Mouse (Mus musculus) limb, embryonic 10.5 days (tissue): ENCODE measurements around the gene Fbxw15. TPM values are rescaled to one million over a fixed set of nuclear protein-coding genes. Genes with fewer than 3 reads are reported as not detected.
"Not testable (repeated sequence)": the region's sequence is repeated elsewhere in the genome, so short reads cannot be mapped to it uniquely, and the experiment has no call there.

Experiments
- DNase-seq: peaks from one replicate; pipeline ENCODE4 v3.0.0-alpha.2; 2017; ENCODE audit warnings: low spot score
- H3K27ac ChIP-seq: fragments of 300-500 bp; sonication (generic); 2 replicates; pipeline ENCODE4 v1.5.1; 2016; ENCODE audit warnings: mild to moderate bottlenecking
- H3K27me3 ChIP-seq: fragments of 300-500 bp; sonication (generic); 2 replicates; pipeline ENCODE4 v1.6.1; 2016; ENCODE audit warnings: low read depth, mild to moderate bottlenecking; ENCODE audit not compliant: poor library complexity, severe bottlenecking
- H3K36me3 ChIP-seq: fragments of 300-500 bp; sonication (generic); 2 replicates; pipeline ENCODE4 v1.6.1; 2016; ENCODE audit warnings: mild to moderate bottlenecking, moderate library complexity
- H3K4me1 ChIP-seq: fragments of 300-500 bp; sonication (generic); 2 replicates; pipeline ENCODE4 v1.6.1; 2016
- H3K4me3 ChIP-seq: fragments of 300-500 bp; sonication (generic); 2 replicates; pipeline ENCODE4 v1.5.1; 2016; ENCODE audit warnings: mild to moderate bottlenecking, moderate library complexity
- H3K9me3 ChIP-seq: fragments of 300-500 bp; sonication (generic); replicated peaks from 2 replicates; pipeline ENCODE4 v1.6.1; 2016; ENCODE audit warnings: mild to moderate bottlenecking
- WGBS: fragments of 180-500 bp; shearing (Covaris S2); methylation state at CpG from one replicate; pipeline ENCODE4 v1.1.7; 2016; 5-methylcytosine and 5-hydroxymethylcytosine counted together
- polyA plus RNA-seq: library from polyadenylated mRNA; unstranded; fragments of >200 nt; fragmentation: Nextera tagmentation; extraction: Ambion mirVana; gene quantifications from 2 replicates; pipeline ENCODE4 v1.2.1, GENCODE M21; 2016

The Fbxw15 gene
- not detected in 2 replicates for polyA plus RNA-seq

DNA sequence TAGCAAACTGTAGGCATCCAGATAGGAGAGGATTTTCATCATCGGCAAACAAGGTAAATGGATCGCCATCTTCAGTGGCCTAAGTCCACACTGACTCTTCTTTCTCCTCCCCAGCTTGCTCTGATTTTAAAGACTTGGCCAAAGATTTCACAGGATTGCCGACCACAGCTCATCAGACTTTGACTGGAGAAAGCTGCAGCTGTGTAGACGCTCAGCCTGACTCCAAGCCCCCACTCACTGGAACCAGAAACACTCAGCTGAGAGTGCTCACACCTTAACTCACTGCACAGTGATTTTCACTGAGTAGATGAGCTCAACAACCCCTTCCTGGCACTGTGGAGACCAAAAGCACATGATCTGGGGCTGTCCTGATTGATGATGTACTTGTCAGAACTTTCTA is at the start of gene Fbxw15:
Gene Fbxw15, minus strand, starts transcription at position 101 of the 400 bp plus-strand sequence.
- not testable (repeated sequence) for H3K36me3 ChIP-seq, H3K9me3 ChIP-seq, H3K4me3 ChIP-seq, H3K4me1 ChIP-seq, H3K27me3 ChIP-seq, H3K27ac ChIP-seq, DNase-seq
- WGBS = 89% methylated on average over 4 of the region's 4 CpGs

GRCm38 (mm10) chr9:109606837-109607236 is 38.8 kb upstream of the Fbxw15 start:
- H3K4me3 ChIP-seq, H3K27ac ChIP-seq, H3K9me3 ChIP-seq, DNase-seq, H3K4me1 ChIP-seq, H3K27me3 ChIP-seq, H3K36me3 ChIP-seq: not testable (repeated sequence)
- WGBS = 45% methylated on average over 5 of the region's 5 CpGs

GRCm38 (mm10) chr9:109602128-109602527 is 34.1 kb upstream of the Fbxw15 start:
- H3K4me1 ChIP-seq, H3K4me3 ChIP-seq, H3K27ac ChIP-seq, DNase-seq, H3K36me3 ChIP-seq, H3K27me3 ChIP-seq, H3K9me3 ChIP-seq: not testable (repeated sequence)
- 67% methylated on average over 2 of the region's 2 CpGs for WGBS

GRCm38 (mm10) chr9:109597226-109597625 is 29.2 kb upstream of the Fbxw15 start:
- no peaks in the 10 kb centered on the region for H3K9me3 ChIP-seq
- no peaks in the 10 kb centered on the region for H3K27me3 ChIP-seq
- no peak overlapping the region for H3K27ac ChIP-seq
- H3K4me3 ChIP-seq = no peak overlapping the region
- H3K4me1 ChIP-seq = no peaks in the 10 kb centered on the region
- H3K36me3 ChIP-seq = no peaks in the 10 kb centered on the region
- DNase-seq = no peak

- H3K27ac ChIP-seq = no peak overlapping the region
- H3K4me3 ChIP-seq = no peak overlapping the region
- H3K36me3 ChIP-seq = no peaks in the 10 kb centered on the region
- 89% methylated on average over 2 of the region's 2 CpGs for WGBS
- no peaks in the 10 kb centered on the region for H3K27me3 ChIP-seq
- H3K4me1 ChIP-seq = no peaks in the 10 kb centered on the region
- no peak for DNase-seq
- no peaks in the 10 kb centered on the region for H3K9me3 ChIP-seq
Measured at GRCm38 (mm10) chr9:109594866-109595265, 26.8 kb upstream of the Fbxw15 start.

GRCm38 (mm10) chr9:109565546-109565945 is 2.5 kb downstream of the Fbxw15 start:
- Histone ChIP-seq H3K9me3 (no peaks in the 10 kb centered on the region), H3K27me3 (no peaks in the 10 kb centered on the region), H3K27ac (no peak overlapping the region), H3K4me3 (no peak overlapping the region), H3K36me3 (no peaks in the 10 kb centered on the region), H3K4me1 (no peaks in the 10 kb centered on the region)
- WGBS = 59% methylated on average over 1 of the region's 1 CpGs
- DNase-seq = no peak

DNA sequence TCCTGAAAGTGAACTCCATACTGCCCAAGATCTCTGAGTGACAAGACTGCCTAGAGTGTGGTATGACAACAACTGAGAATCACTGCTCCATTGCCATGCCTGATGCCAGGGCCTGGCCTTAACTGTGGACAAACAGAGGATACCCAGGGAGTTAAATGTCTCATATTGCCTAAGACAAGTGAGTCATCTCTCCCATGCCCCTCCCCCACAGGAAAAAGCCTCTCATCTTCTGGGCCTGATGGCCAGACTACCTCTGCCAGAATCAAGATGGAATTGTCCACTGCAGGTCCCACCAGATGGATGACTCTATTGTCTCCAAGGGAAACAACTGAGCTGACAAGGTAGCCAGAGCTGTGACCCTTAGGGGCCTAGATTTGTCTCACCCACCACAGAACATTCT is 6.0 kb downstream of the Fbxw15 start:
- H3K27ac ChIP-seq, DNase-seq, H3K27me3 ChIP-seq, H3K9me3 ChIP-seq, H3K4me3 ChIP-seq, H3K36me3 ChIP-seq, H3K4me1 ChIP-seq: not testable (repeated sequence)

GRCm38 (mm10) chr9:109552483-109552882 is 15.6 kb downstream of the Fbxw15 start:
- 73% methylated on average over 3 of the region's 3 CpGs for WGBS
- H3K27me3 ChIP-seq = no peaks in the 10 kb centered on the region

GRCm38 (mm10) chr9:109549666-109550065 is 18.4 kb downstream of the Fbxw15 start:
- 44% methylated on average over 2 of the region's 2 CpGs for WGBS
- H3K4me3 ChIP-seq, H3K4me1 ChIP-seq, DNase-seq, H3K36me3 ChIP-seq, H3K27ac ChIP-seq, H3K27me3 ChIP-seq, H3K9me3 ChIP-seq: not testable (repeated sequence)

More at GRCm38 (mm10) chr9:109552483-109552882, 15.6 kb downstream of the Fbxw15 start:
- no peak overlapping the region for H3K27ac ChIP-seq
- H3K4me3 ChIP-seq = no peak overlapping the region
- no peaks in the 10 kb centered on the region for H3K4me1 ChIP-seq
- no peaks in the 10 kb centered on the region for H3K9me3 ChIP-seq
- no peaks in the 10 kb centered on the region for H3K36me3 ChIP-seq
- no peak for DNase-seq

GRCm38 (mm10) chr9:109523385-109524064 is 44.5 kb downstream of the Fbxw15 start:
- Histone ChIP-seq H3K36me3 (no peaks in the 10 kb centered on the region), H3K4me1 (no peaks in the 10 kb centered on the region), H3K9me3 (no peaks in the 10 kb centered on the region), H3K27me3 (no peaks in the 10 kb centered on the region), H3K27ac (no peak overlapping the region), H3K4me3 (no peak overlapping the region)
- DNase-seq = no peak
- WGBS = 85% methylated on average over 5 of the region's 5 CpGs

Other genes starting within 250 kb of the Fbxw15 start
- gene Fbxw28, start 228.6 kb downstream of the Fbxw15 start, polyA plus RNA-seq = not detected in 2 replicates
- not detected in 2 replicates for gene Fbxw22, start 164.0 kb downstream of the Fbxw15 start, polyA plus RNA-seq
- gene Fbxw16, start 119.1 kb downstream of the Fbxw15 start, polyA plus RNA-seq = not detected in 2 replicates
- not detected in 2 replicates for gene Fbxw19, start 72.4 kb downstream of the Fbxw15 start, polyA plus RNA-seq
- gene Fbxw24, start 57.8 kb upstream of the Fbxw15 start, polyA plus RNA-seq = not detected in 2 replicates
- gene Fbxw25, start 96.4 kb upstream of the Fbxw15 start, polyA plus RNA-seq = not detected in 2 replicates
- gene Fbxw18, start 134.4 kb upstream of the Fbxw15 start, polyA plus RNA-seq = not detected in 2 replicates
- not detected in 2 replicates for gene Fbxw26, start 177.8 kb upstream of the Fbxw15 start, polyA plus RNA-seq
- not detected in 2 replicates for gene Fbxw27, start 222.4 kb upstream of the Fbxw15 start, polyA plus RNA-seq
- gene Spink8, start 244.0 kb upstream of the Fbxw15 start, polyA plus RNA-seq = not detected in 2 replicates